Mouse (Mus musculus) skeletal muscle tissue, adult 2 months (tissue): ENCODE measurements around the gene Nptx1.
A peak's percentile ranks its signal among the peaks of the same experiment; 100 is the strongest.

Experiments
- DNase-seq: peaks from one replicate; pipeline ENCODE4 v3.0.0-alpha.2; 2012; ENCODE audit warnings: low read depth, low spot score

The Nptx1 gene

DNA sequence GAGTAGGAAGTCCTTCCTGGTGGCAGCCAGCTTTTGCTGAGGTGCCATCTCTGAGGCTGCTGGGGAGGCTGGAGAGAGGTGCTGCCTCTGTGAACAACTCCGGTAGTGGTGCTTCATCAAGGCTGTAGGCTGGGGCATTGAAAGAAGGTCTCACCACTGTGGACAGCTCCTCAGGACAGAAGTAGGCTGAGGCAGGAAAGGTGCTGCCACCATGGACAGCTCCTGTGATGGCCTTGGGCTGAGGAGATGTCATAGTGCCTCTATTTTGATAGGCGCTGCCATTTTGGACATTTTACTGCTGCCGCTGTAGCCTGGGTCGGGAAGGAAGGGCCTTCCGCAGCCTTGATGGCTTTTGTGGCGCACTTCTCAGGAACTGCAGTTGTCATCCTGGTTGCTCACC is 54.7 kb downstream of the Nptx1 start:
- DNase-seq = no peak

DNA sequence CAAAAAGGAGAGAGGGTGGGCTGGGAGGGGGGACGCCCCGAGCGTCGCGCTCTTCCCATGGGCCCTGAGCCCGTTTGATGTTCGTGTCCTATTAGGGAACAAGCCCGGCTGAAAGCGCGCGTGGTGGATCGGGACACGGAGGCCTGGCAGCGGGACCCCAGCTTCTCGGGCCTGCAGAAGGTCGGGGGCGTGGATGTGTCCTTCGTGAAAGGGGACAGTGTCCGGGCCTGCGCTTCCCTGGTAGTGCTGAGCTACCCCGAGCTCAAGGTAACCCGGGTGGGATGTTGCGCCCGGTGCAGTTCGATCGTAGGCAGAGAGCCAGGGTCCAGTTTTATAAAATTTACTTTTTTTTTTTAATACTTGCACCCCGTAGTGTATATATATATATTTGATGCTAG is 55.9 kb downstream of the Nptx1 start:
- DNase-seq = no peak

DNA sequence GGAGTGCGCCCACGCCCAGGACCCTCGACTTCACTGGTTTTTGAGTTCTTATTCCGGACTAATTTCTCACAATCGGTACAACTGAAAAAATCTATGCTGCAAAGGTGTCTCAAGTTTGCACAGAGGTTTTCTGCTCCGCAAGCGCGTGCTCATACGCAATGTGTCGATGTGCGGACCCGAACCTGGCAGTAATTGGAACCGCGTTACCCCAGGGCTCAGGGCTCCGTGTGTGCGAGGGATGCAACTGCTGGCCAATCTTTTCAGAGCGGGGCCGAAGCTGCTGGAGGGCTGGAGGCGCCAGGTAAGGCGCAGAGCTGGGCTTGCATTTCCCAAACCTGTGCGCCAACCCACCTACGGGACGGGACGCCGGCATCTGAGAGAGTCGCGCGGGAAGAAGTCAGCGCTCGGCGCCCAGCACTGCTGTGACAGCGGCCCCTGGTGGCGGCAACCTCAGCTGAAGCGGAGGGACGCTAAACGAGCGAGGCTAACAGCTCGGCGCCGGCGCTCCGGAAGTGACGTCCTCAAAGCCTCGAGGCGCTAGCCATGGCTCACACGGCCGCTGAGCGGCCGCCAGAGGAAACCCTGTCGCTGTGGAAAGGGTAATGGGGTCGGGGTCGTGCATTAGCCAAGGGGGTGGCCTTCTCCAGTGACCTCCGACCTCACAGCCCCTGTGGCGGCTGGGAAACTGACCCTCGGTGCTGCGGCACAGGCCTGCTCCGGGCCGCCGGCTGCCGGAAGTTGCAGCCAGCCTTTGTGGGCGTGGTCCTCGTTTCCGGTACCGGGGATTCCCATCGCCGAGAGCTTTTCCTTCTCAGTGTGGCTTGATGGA is 56.5 kb downstream of the Nptx1 start, which contains the start of gene Endov:
Gene Endov, plus strand, starts transcription at position 487 of the 829 bp plus-strand sequence.
- DNase-seq = peak; percentile 92
